Mouse (Mus musculus): Measurements from ENCODE around the gene Wdr24.

DNA sequence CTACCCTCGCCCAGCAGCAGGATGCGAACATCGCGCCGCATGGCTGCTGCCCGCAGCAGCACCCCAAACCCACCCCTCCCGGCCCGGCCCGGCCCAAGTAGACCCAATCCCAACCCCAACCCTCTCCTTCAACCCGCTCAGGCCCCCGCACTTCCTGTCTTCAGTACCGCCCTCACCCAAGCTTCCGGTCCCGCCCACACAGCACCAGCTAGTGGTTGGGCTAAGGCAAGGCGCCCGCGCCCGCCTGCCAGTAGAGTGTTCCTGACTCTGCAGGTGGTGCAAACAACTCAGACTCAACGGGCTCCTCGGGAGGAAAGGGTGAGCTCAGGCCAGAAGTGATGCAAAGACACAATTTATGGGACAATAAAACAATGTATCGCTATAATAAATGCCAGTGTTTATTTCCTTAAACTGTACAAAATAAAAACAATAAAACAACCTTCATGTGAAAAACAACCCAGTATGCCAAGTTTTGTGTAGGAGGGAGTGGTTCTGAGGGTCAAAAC lies 21.0 kb downstream of the Wdr24 start, which contains the start of gene Rhot2:
- TF ChIP-seq CTCF (conservative IDR thresholded peaks at IDR 0.05; ENCODE audit: low read length) (no peak; the same call in 1 of the 2 replicates), POU5F1 (IDR thresholded peaks at IDR 0.05; ENCODE audit: borderline replicate concordance, low read length) (no peak)

All from E14TG2a.4 (cell line).